Mouse (Mus musculus) heart, postnatal 0 days (tissue): Measurements from ENCODE around the gene Hoxd4.

Experiments used
- CTCF ChIP-seq: IDR thresholded peaks from 2 replicates; pipeline ENCODE4 v1.5.1; 2016; ENCODE audit warnings: antibody characterized with exemption, control low read depth, low read depth
- EP300 ChIP-seq: IDR thresholded peaks from 2 replicates; pipeline ENCODE4 v1.6.1; 2016; ENCODE audit warnings: antibody characterized with exemption, low read depth

- TF ChIP-seq CTCF (no peak), EP300 (no peak)
Observed at GRCm38 (mm10) chr2:74666411-74666810, 45.3 kb upstream of the Hoxd4 start.
